Mouse (Mus musculus): ENCODE measurements around the gene Slc16a5. TPM values are rescaled to one million over a fixed set of nuclear protein-coding genes. Genes with fewer than 3 reads are reported as not detected.
"Not testable (repeated sequence)": the region's sequence is repeated elsewhere in the genome, so short reads cannot be mapped to it uniquely, and the experiment has no call there.

Gene Slc16a5
- polyA plus RNA-seq, 1 experiment from 2014 or later, result not detected

DNA sequence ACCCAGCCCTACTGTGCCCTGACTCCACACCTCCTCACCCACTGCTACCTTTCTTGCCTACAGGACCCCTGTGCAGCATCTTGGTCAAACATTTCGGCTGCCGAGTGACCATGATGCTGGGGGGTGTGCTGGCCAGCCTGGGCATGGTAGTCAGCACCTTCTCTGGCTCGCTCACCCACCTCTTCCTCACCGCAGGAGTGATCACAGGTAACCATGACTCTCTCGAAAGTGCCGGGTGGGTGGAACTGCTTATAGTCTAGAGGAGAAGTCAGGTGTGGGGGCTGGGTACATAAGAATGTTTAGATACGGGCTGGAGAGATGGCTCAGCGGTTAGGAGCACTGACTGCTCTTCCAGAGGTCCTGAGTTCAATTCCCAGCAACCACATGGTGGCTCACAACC, 2.6 kb downstream of the Slc16a5 start:
- H3K27me3 ChIP-seq (ENCODE audit: control insufficient read depth, insufficient read depth, low read length), result no peaks in the 10 kb centered on the region
- H3K9ac ChIP-seq (ENCODE audit: low read depth, low read length), result no peak overlapping the region
- WGBS (ENCODE audit: insufficient replicate concordance), result 78% methylated on average over 8 of the region's 8 CpGs
- no peak overlapping the region for H3K4me3 ChIP-seq (ENCODE audit: low read depth, low read length)
- H3K4me2 ChIP-seq, result no peak overlapping the region
- H3K27ac ChIP-seq (ENCODE audit: low read depth, low read length), result no peak overlapping the region
- no peaks in the 10 kb centered on the region for H3K36me3 ChIP-seq (ENCODE audit: control insufficient read depth, insufficient read depth, low read length)
- H3K9me3 ChIP-seq (replicated peaks; ENCODE audit: control insufficient read depth, low read length), result no peaks in the 10 kb centered on the region
- no peak for ATAC-seq (replicated peaks; ENCODE audit: insufficient number of reproducible peaks, low FRiP score, low TSS enrichment)
- H3K4me1 ChIP-seq (ENCODE audit: control insufficient read depth, insufficient read depth, low read length), result peaks cover 14% of the 10 kb centered on the region

DNA sequence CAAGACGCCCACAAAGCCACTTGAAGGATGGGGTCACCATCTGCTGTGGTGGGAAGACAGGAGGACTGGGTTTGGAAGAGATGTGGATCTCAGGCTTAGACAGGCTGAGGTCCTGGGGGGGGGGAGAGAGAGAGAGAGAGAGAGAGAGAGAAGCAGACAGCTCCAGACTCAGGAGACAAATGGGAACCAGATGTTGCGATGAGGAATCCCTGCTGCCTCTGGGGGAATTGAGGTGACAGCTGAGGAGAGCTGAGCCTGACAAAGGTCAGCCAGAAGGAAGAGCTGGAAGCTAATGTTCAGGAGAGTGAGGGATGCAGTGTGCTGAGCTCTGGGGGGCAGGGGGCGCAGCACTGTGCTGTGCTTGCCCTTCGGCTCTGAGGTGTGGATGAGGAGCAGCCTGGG, 4.9 kb downstream of the Slc16a5 start:
- Histone ChIP-seq H3K4me1 (ENCODE audit: control insufficient read depth, insufficient read depth, low read length) (peaks cover 14% of the 10 kb centered on the region), H3K4me2 (no peak overlapping the region), H3K27ac (ENCODE audit: low read depth, low read length) (no peak overlapping the region), H3K9me3 (replicated peaks; ENCODE audit: control insufficient read depth, low read length) (no peaks in the 10 kb centered on the region), H3K4me3 (ENCODE audit: low read depth, low read length) (no peak overlapping the region), H3K27me3 (ENCODE audit: control insufficient read depth, insufficient read depth, low read length) (no peaks in the 10 kb centered on the region), H3K9ac (ENCODE audit: low read depth, low read length) (no peak overlapping the region), H3K36me3 (ENCODE audit: control insufficient read depth, insufficient read depth, low read length) (no peaks in the 10 kb centered on the region)
- no peak for ATAC-seq (replicated peaks; ENCODE audit: insufficient number of reproducible peaks, low FRiP score, low TSS enrichment)
- 21% methylated on average over 4 of the region's 4 CpGs for WGBS (ENCODE audit: insufficient replicate concordance)

DNA sequence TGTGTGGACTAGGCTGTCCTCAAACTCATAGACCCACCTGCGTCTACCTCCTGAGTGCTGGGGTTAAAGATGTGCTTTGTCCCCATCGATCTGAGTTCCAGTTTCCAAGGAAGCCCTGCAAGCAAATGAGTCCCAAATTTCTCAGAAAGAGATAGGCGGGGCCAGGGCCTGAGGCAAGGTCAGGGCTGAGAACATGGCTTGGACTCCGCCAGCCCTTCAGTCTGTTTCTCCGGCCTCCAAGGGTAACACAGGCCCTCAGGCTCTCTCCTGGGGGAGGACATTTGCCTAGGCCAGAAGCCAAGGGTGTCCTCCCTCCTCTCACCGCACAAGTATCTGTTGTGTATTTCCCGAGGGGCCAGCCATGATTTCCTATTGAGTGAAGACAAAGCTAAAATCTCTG, 9.9 kb downstream of the Slc16a5 start:
- no peak overlapping the region for H3K4me2 ChIP-seq
- H3K4me3 ChIP-seq (ENCODE audit: low read depth, low read length), result no peak overlapping the region
- H3K27me3 ChIP-seq (ENCODE audit: control insufficient read depth, insufficient read depth, low read length), result no peaks in the 10 kb centered on the region
- H3K9me3 ChIP-seq (replicated peaks; ENCODE audit: control insufficient read depth, low read length), result no peaks in the 10 kb centered on the region
- peaks cover 33% of the 10 kb centered on the region for H3K4me1 ChIP-seq (ENCODE audit: control insufficient read depth, insufficient read depth, low read length)
- H3K9ac ChIP-seq (ENCODE audit: low read depth, low read length), result no peak overlapping the region
- 83% methylated on average over 7 of the region's 7 CpGs for WGBS (ENCODE audit: insufficient replicate concordance)
- H3K36me3 ChIP-seq (ENCODE audit: control insufficient read depth, insufficient read depth, low read length), result no peaks in the 10 kb centered on the region; the same call in 1 of the 2 replicates
- H3K27ac ChIP-seq (ENCODE audit: low read depth, low read length), result no peak overlapping the region
- ATAC-seq (replicated peaks; ENCODE audit: insufficient number of reproducible peaks, low FRiP score, low TSS enrichment), result no peak

DNA sequence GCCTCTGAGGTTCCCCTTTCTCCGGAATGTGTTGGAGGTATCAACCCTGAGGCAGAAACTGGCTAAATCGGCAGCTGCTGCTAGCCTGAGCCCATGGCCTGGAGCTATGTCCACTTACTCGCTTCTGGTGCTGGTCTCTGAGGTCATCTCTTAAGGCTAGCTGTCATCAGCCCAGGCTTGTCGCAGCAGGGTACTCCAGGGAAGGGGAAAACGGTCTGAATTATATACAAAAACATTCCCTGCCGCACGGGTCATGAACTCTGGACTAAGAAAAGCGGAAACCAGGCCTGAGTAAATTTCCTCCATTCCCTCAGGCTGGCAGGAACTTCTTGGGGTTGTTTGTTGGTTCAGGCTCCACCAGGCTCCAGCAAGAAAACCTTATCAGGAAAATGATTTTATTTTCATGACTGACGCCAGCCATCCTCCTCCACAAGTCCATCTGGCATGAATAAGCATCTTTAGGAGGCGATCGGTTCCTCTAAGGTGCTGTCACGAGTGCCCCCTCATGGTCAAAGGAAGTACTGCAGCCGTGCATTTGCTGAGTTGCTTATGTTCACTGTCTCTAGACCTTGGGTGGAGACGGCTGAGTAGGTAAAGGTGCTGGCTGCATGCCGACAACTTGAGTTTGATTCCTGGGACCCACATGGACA, 11.5 kb downstream of the Slc16a5 start:
- H3K36me3 ChIP-seq (ENCODE audit: control insufficient read depth, insufficient read depth, low read length), result no peaks in the 10 kb centered on the region; the same call in 1 of the 2 replicates
- H3K4me1 ChIP-seq (ENCODE audit: control insufficient read depth, insufficient read depth, low read length), result peaks cover 31% of the 10 kb centered on the region
- H3K4me3 ChIP-seq (ENCODE audit: low read depth, low read length), result no peak overlapping the region
- peak; percentile 37 for ATAC-seq (replicated peaks; ENCODE audit: insufficient number of reproducible peaks, low FRiP score, low TSS enrichment)
- H3K9ac ChIP-seq (ENCODE audit: low read depth, low read length), result 0 out of 2 replicates have a peak overlapping the region, but pooled peaks have one; percentile 34
- H3K27me3 ChIP-seq (ENCODE audit: control insufficient read depth, insufficient read depth, low read length), result no peaks in the 10 kb centered on the region
- 16% methylated on average over 15 of the region's 15 CpGs for WGBS (ENCODE audit: insufficient replicate concordance)
- peak overlapping the region; percentile 38 for H3K4me2 ChIP-seq
- H3K9me3 ChIP-seq (replicated peaks; ENCODE audit: control insufficient read depth, low read length), result no peaks in the 10 kb centered on the region
- H3K27ac ChIP-seq (ENCODE audit: low read depth, low read length), result peak overlapping the region; percentile 79

DNA sequence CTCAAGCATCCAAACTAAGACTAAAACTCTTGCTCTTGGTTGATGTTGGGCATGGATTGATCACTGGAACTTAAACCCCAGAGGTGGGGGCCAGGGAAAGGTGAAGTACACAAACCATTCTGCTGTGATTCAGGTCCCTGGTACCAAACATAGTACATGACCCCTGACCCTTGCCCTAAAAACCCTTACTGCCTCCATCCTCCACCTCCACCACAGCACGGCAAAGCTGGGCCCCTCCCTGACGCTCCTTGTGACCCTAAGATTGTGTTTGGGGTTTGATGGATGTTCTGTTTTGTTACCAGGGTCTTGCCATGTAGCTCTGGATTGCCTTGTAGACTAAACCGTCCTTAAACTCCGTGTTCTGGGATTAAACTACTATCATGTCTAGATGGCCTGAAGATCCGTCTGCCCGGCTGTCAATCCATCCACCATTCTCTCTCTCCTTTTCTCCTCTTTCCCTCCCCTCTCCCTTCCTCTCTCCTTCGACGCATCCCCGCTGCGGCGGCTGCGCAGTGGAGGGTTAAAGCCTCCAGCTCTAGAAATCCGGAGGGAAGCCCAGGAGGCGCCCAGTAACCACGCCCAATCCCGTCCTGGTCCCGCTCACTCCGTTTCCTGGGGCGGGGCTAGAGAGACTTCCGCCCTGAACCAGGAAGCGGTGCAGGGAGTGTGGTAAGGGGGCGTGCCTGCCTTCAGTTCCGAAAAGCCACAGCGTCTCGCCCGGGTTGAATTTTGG, 12.9 kb downstream of the Slc16a5 start, which contains the start of gene Armc7:
Gene Armc7, plus strand, starts transcription at position 643 of the 733 bp plus-strand sequence.
- peak within 1 kb of the TSS; percentile 92 for H3K4me3 ChIP-seq (ENCODE audit: low read depth, low read length)
- H3K4me2 ChIP-seq, result peak within 1 kb of the TSS; percentile 98
- peaks cover 31% of the 10 kb centered on the region for H3K4me1 ChIP-seq (ENCODE audit: control insufficient read depth, insufficient read depth, low read length)
- 1% methylated on average over 26 of the region's 26 CpGs for WGBS (ENCODE audit: insufficient replicate concordance)
- H3K27ac ChIP-seq (ENCODE audit: low read depth, low read length), result peak within 1 kb of the TSS; percentile 84
- H3K36me3 ChIP-seq (ENCODE audit: control insufficient read depth, insufficient read depth, low read length), result no peaks in the 10 kb centered on the region; the same call in 1 of the 2 replicates
- no peaks in the 10 kb centered on the region for H3K9me3 ChIP-seq (replicated peaks; ENCODE audit: control insufficient read depth, low read length)
- H3K9ac ChIP-seq (ENCODE audit: low read depth, low read length), result peak within 1 kb of the TSS; percentile 87
- peak; percentile 92 for ATAC-seq (replicated peaks; ENCODE audit: insufficient number of reproducible peaks, low FRiP score, low TSS enrichment)
- no peaks in the 10 kb centered on the region for H3K27me3 ChIP-seq (ENCODE audit: control insufficient read depth, insufficient read depth, low read length)

DNA sequence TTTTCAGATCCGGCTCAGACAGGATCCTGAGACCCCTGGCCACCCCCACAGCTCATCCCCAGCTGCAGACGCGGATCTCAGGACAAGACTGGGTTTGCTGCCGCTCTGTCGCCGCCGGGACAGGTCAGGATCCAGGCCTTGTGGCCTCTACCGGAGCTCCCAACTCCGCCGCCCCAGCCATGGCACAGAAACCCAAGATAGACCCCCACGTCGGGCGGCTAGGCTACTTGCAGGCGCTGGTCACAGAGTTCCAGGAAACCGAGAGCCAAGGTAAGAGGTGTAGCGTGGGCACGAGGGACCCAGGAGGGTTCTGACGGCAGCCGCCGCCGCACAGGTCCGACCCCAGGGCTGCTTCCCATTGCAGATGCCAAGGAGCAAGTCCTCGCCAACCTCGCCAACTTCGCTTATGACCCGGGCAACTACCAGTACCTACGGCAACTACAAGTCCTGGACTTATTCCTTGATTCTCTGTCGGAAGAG, 13.5 kb downstream of the Slc16a5 start:
- Histone ChIP-seq H3K27me3 (ENCODE audit: control insufficient read depth, insufficient read depth, low read length) (no peaks in the 10 kb centered on the region), H3K9me3 (replicated peaks; ENCODE audit: control insufficient read depth, low read length) (no peaks in the 10 kb centered on the region), H3K4me1 (ENCODE audit: control insufficient read depth, insufficient read depth, low read length) (peaks cover 31% of the 10 kb centered on the region), H3K4me2 (peak overlapping the region; percentile 98), H3K9ac (ENCODE audit: low read depth, low read length) (peak overlapping the region; percentile 87), H3K27ac (ENCODE audit: low read depth, low read length) (peak overlapping the region; percentile 15; the same call in 1 of the 2 replicates), H3K36me3 (ENCODE audit: control insufficient read depth, insufficient read depth, low read length) (no peaks in the 10 kb centered on the region; the same call in 1 of the 2 replicates), H3K4me3 (ENCODE audit: low read depth, low read length) (peak overlapping the region; percentile 92)
- ATAC-seq (replicated peaks; ENCODE audit: insufficient number of reproducible peaks, low FRiP score, low TSS enrichment), result 0 out of 2 replicates have a peak, but pooled peaks have one; percentile 4
- 5% methylated on average over 28 of the region's 28 CpGs for WGBS (ENCODE audit: insufficient replicate concordance)

DNA sequence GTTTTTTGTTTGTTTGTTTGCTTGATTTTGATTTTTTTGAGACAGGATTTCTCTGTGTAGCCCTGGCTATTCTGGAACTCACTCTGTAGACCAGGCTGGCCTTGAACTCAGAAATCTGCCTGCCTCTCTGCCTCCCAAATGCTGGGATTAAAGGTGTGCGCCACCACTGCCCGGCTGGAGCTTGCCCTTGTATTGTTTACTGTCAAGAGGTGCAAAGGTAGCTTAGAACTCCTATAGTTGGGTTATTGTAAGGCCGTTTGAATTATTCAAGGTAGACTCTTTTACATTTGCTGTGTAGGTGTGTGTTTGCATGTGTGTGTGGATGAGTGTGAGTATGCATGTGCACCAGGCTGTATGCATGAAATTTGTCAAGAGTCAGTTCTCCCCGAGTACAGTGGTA, 14.4 kb downstream of the Slc16a5 start:
- ATAC-seq (replicated peaks; ENCODE audit: insufficient number of reproducible peaks, low FRiP score, low TSS enrichment); H3K27me3 ChIP-seq (ENCODE audit: control insufficient read depth, insufficient read depth, low read length); H3K9me3 ChIP-seq (replicated peaks; ENCODE audit: control insufficient read depth, low read length); H3K27ac ChIP-seq (ENCODE audit: low read depth, low read length); H3K36me3 ChIP-seq (ENCODE audit: control insufficient read depth, insufficient read depth, low read length): not testable (repeated sequence)
- peaks cover 31% of the 10 kb centered on the region for H3K4me1 ChIP-seq (ENCODE audit: control insufficient read depth, insufficient read depth, low read length)
- WGBS (ENCODE audit: insufficient replicate concordance), result 77% methylated on average over 4 of the region's 4 CpGs
- peak overlapping the region; percentile 98; the same call in 1 of the 2 replicates for H3K4me2 ChIP-seq
- H3K9ac ChIP-seq (ENCODE audit: low read depth, low read length), result peak overlapping the region; percentile 87; the same call in 1 of the 2 replicates
- H3K4me3 ChIP-seq (ENCODE audit: low read depth, low read length), result peak overlapping the region; percentile 92; the same call in 1 of the 2 replicates

DNA sequence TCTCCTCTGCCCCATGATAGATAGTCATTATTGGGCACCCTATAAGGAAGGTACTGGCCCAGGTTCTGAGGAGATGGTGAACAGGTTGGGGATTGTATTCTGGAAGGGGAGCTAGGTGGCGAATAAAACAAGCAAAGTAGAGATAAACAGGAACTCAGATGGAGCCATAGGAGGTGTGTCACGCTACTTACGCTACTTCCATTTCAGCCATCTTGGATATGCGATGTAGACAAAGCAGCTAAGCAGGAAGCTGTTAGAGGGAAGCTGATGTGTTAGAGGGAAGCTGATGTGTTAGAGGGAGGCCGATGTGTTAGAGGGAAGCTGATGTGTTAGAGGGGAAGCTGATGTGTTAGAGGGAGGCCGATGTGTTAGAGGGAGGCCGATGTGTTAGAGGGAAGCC, 15.1 kb downstream of the Slc16a5 start:
- H3K9me3 ChIP-seq (replicated peaks; ENCODE audit: control insufficient read depth, low read length); H3K27me3 ChIP-seq (ENCODE audit: control insufficient read depth, insufficient read depth, low read length); H3K9ac ChIP-seq (ENCODE audit: low read depth, low read length); H3K36me3 ChIP-seq (ENCODE audit: control insufficient read depth, insufficient read depth, low read length); H3K27ac ChIP-seq (ENCODE audit: low read depth, low read length); H3K4me2 ChIP-seq; H3K4me3 ChIP-seq (ENCODE audit: low read depth, low read length); ATAC-seq (replicated peaks; ENCODE audit: insufficient number of reproducible peaks, low FRiP score, low TSS enrichment): not testable (repeated sequence)
- peaks cover 31% of the 10 kb centered on the region for H3K4me1 ChIP-seq (ENCODE audit: control insufficient read depth, insufficient read depth, low read length)
- 75% methylated on average over 7 of the region's 7 CpGs for WGBS (ENCODE audit: insufficient replicate concordance)

Data from heart, embryonic 11.5 days (tissue).